Mouse (Mus musculus) layer of hippocampus, adult 6 months (tissue): Measurements from ENCODE around the gene Vmn2r101. TPM values are rescaled to one million over a fixed set of nuclear protein-coding genes. Genes with fewer than 3 reads are reported as not detected.

ENCODE experiments used
- long read RNA-seq, 2 experiments: library from polyadenylated mRNA; unstranded; transcript quantifications; one replicate each; pipeline ENCODE4 v2.0.0; 2019 to 2020
- polyA plus RNA-seq: library from polyadenylated mRNA; unstranded; fragments of <200 nt; fragmentation: Nextera tagmentation; gene quantifications from 2 replicates; pipeline ENCODE4 v1.2.3, GENCODE M21; 2021

The Vmn2r101 gene
- polyA plus RNA-seq, result not detected in 2 replicates
- long read RNA-seq, experiment 1, result 0 reads
- long read RNA-seq, experiment 2, result 0 reads

GRCm38 (mm10) chr17:19576927-19577326 is at the start of gene Vmn2r101:
Gene Vmn2r101, plus strand, starts transcription at chr17:19577227.

DNA sequence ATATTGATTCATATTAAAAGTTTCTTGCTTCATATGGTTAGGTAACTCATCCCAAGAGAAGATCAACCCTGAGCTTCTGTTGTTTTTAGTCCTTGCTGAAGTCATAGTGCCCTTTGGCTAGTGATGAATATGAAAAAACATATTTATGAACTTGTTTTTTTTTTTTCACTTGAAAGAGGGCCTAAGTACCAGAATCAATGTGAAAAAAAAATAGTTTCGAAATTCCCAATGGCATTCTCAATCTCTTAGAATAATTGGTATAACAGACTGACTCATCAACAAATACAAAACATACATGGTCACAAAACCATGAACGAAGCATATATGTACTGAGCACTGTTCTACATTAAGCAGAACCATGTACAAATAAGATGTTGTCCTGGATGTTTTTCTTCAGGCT is 83.0 kb downstream of the Vmn2r101 start, which contains the start of gene Vmn2r102:
Gene Vmn2r102 (plus strand): TSS at position 301 of the 400 bp plus-strand sequence.

Other genes starting within 250 kb of the Vmn2r101 start
- not detected in 2 replicates for gene Vmn2r99, start 215.3 kb upstream of the Vmn2r101 start, polyA plus RNA-seq
- gene Vmn2r100, start 72.5 kb upstream of the Vmn2r101 start, polyA plus RNA-seq, result not detected in 2 replicates
- gene Vmn2r102, start 83.1 kb downstream of the Vmn2r101 start, polyA plus RNA-seq, result not detected in 2 replicates
- gene Vmn2r103, start 196.1 kb downstream of the Vmn2r101 start, polyA plus RNA-seq, result not detected in 2 replicates